ENCODE assay signal across 11 mouse cellular contexts in genomic region chr11:80669934-80670333, GRCm38 (mm10).
DNase-seq lines count a peak whose midpoint lies in the region; ATAC-seq lines count a peak whose summit lies in the region.
"Had no signal": no experiment of that assay in that cellular context is flagged by ENCODE, and none has a peak within 500 bp of the region (broad histone marks: within the 10 kb centered on the region; RNA-seq: fewer than 3 reads in every experiment).

No protein-coding gene starts in this region.

- WGBS in forebrain, embryonic 13.5 days: 65% methylated on average over 4 of the region's 4 CpGs
- 79% methylated on average over 4 of the region's 4 CpGs for WGBS in forebrain, embryonic 11.5 days
- 51% methylated on average over 4 of the region's 4 CpGs for WGBS in hindbrain, embryonic 15.5 days

- no peak overlapping the region; the same call in none of the 2 replicates for H3K9ac ChIP-seq in forebrain, embryonic 13.5 days
- no peak overlapping the region for H3K9ac ChIP-seq in forebrain, embryonic 11.5 days (ENCODE audit: low read length)
- H3K9ac ChIP-seq in hindbrain, embryonic 15.5 days: peak overlapping the region; percentile 21; the same call in 1 of the 2 replicates
- H3K9ac ChIP-seq: liver, embryonic 15.5 days had no signal

- DNase-seq in forebrain, embryonic 11.5 days (ENCODE audit: low spot score): no peak
- peak; percentile 44 to 55 for DNase-seq in cerebellum, adult 18-20 months
- DNase-seq in left cerebral cortex, postnatal 25 days (ENCODE audit: low spot score in 2 of 2): peak; percentile 38 to 60
- DNase-seq in lung, postnatal 10 days: no peak
- no peak for DNase-seq in thymus, postnatal 36 days
- DNase-seq: gastrocnemius, postnatal 36 days; heart, postnatal 4 days had no signal

- no peak overlapping the region for H3K4me2 ChIP-seq in forebrain, embryonic 13.5 days
- H3K4me2 ChIP-seq in forebrain, embryonic 11.5 days (ENCODE audit: low read depth, low read length, severe bottlenecking): no peak overlapping the region
- peak overlapping the region; percentile 11; the same call in 1 of the 2 replicates for H3K4me2 ChIP-seq in hindbrain, embryonic 15.5 days
- H3K4me2 ChIP-seq: liver, embryonic 15.5 days had no signal

- H3K4me3 ChIP-seq in forebrain, embryonic 13.5 days: no peak overlapping the region
- no peak overlapping the region for H3K4me3 ChIP-seq in forebrain, embryonic 11.5 days (ENCODE audit: low read depth, low read length)
- H3K4me3 ChIP-seq in hindbrain, embryonic 15.5 days: no peak overlapping the region
- H3K4me3 ChIP-seq: liver, embryonic 15.5 days had no signal

- H3K27ac ChIP-seq in forebrain, embryonic 13.5 days: peak overlapping the region; percentile 25; the same call in 1 of the 2 replicates
- H3K27ac ChIP-seq in forebrain, embryonic 11.5 days (ENCODE audit: low read depth, low read length): no peak overlapping the region
- H3K27ac ChIP-seq in hindbrain, embryonic 15.5 days (replicated peaks): peak overlapping the region; percentile 80
- H3K27ac ChIP-seq: liver, embryonic 15.5 days had no signal

- H3K4me1 ChIP-seq in forebrain, embryonic 13.5 days: 0 out of 2 replicates have a peak, but pooled peaks cover 6% of the 10 kb centered on the region
- H3K4me1 ChIP-seq in forebrain, embryonic 11.5 days (replicated peaks; ENCODE audit: control insufficient read depth, insufficient read depth, low read length): no peaks in the 10 kb centered on the region
- peaks cover 9% of the 10 kb centered on the region; the same call in 1 of the 2 replicates for H3K4me1 ChIP-seq in hindbrain, embryonic 15.5 days (replicated peaks)
- H3K4me1 ChIP-seq: liver, embryonic 15.5 days had no signal

- no peaks in the 10 kb centered on the region for H3K9me3 ChIP-seq in forebrain, embryonic 13.5 days (replicated peaks)
- no peaks in the 10 kb centered on the region for H3K9me3 ChIP-seq in forebrain, embryonic 11.5 days (ENCODE audit: control insufficient read depth, low read length)
- H3K9me3 ChIP-seq in hindbrain, embryonic 15.5 days: no peaks in the 10 kb centered on the region
- H3K9me3 ChIP-seq: liver, embryonic 15.5 days had no signal

- H3K36me3 ChIP-seq in forebrain, embryonic 13.5 days (ENCODE audit: poor library complexity, severe bottlenecking): no peaks in the 10 kb centered on the region
- H3K36me3 ChIP-seq in forebrain, embryonic 11.5 days (ENCODE audit: control insufficient read depth, insufficient read depth, low read length): no peaks in the 10 kb centered on the region
- no peaks in the 10 kb centered on the region for H3K36me3 ChIP-seq in hindbrain, embryonic 15.5 days
- H3K36me3 ChIP-seq: liver, embryonic 15.5 days had no signal

- ATAC-seq in forebrain, embryonic 13.5 days: peak; percentile 36; the same call in 1 of the 2 replicates
- no peak for ATAC-seq in forebrain, embryonic 11.5 days (replicated peaks; ENCODE audit: low FRiP score)
- ATAC-seq in hindbrain, embryonic 15.5 days (ENCODE audit: low FRiP score, low read depth): peak; percentile 43; the same call in 1 of the 2 replicates
- ATAC-seq in monocyte, adult 5-6 weeks (replicated peaks; ENCODE audit: insufficient number of reproducible peaks, low FRiP score, low TSS enrichment, poor library complexity, severe bottlenecking): no peak

- peaks cover 5% of the 10 kb centered on the region; the same call in 1 of the 2 replicates for H3K27me3 ChIP-seq in forebrain, embryonic 13.5 days
- no peaks in the 10 kb centered on the region for H3K27me3 ChIP-seq in forebrain, embryonic 11.5 days (ENCODE audit: control insufficient read depth, insufficient read depth, low read length)
- H3K27me3 ChIP-seq in hindbrain, embryonic 15.5 days: no peaks in the 10 kb centered on the region
- H3K27me3 ChIP-seq: liver, embryonic 15.5 days had no signal

- intact Hi-C loops in left cerebral cortex, postnatal 25 days (cut with DNase I): loop anchor here (1.0 to 5.0 kb wide), 3 partner anchors 118 to 242 kb away; partner anchors contain the start of genes Cdk5r1 and Psmd11

Comparison
In these comparisons a context has a peak if more than half of its experiments do, and no peak if none do; other contexts are left out.
1. ATAC-seq: peak in forebrain, embryonic 13.5 days (single experiment) and hindbrain, embryonic 15.5 days (single experiment); none in forebrain, embryonic 11.5 days (single experiment) and monocyte, adult 5-6 weeks (single experiment).
2. DNase-seq: peak in cerebellum, adult 18-20 months (2 of 2) and left cerebral cortex, postnatal 25 days (2 of 2); none in forebrain, embryonic 11.5 days (single experiment), lung, postnatal 10 days (single experiment) and thymus, postnatal 36 days (0 of 2).